Mouse (Mus musculus): ENCODE results near the gene Inpp1. TPM values are rescaled to one million over a fixed set of nuclear protein-coding genes. Genes with fewer than 3 reads are reported as not detected.

Inpp1 gene
- total RNA-seq, 4 experiments from 2014 or later, result 4.4 to 7.6 (median 6.5) TPM

DNA sequence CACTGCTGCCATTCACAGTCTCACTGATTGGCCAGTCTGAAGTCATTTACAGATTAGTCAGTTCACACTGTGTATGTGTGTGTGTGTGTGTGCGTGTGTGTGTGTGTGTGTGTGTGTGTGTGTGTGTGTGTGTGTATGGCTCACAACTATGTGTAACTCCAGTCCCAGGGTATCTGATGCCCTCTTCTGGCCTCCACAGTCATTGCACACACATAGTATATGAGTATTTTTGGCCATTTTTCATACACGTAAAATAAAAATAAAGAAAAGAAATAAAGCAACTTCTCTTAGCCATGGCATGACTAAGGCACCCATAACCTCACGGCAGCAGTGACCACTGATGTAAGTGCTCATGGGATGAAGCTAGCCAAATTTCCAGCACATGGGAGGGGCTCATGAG lies 23.8 kb downstream of the Inpp1 start:
- DNase-seq (ENCODE audit: low spot score in 2 of 2), result no peak

DNA sequence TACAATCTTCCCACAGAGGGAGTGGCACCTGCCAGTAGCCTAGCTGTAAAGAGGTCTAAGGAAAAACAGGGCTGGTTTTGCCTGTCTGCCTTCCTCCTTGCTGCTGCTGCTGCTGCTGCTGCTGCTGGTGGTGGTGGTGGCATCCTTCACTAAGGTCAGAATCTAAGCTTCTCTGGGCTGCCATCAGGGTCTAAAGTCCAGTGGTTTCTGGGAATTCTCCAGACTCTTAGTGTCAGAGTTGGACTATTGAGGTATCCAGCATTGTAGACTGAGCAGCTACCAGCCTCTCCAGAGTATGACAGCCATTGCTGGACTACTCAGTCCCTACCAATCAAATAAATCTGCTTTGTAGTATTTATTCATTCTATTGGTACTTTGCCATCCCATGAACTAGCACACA lies 24.8 kb downstream of the Inpp1 start:
- no peak for DNase-seq (ENCODE audit: low spot score in 2 of 2)

DNA sequence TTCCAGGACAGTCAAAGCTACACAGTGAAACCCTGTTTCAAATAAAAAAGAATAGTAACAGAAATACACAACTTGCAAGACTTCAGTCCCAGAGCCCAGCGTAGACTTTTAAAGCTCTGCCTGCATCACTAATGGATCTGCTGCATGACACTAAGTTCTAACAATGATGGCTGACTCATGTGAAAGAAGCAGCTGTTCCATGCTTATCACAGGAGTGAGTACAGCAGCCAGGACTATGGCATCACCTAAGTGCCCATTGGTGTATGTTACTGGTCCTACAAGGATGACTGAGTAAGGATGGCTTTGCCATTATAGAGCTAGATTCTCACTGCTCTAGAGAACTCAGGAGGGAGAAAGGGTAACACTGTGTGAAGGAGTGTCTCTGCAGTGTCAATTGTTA lies 30.2 kb downstream of the Inpp1 start:
- DNase-seq (ENCODE audit: low spot score in 2 of 2), result no peak

GRCm38 (mm10) chr1:52765176-52766111 lies 52.0 kb downstream of the Inpp1 start:
- DNase-seq (ENCODE audit: low spot score in 2 of 2), result no peak

- no peak for DNase-seq (ENCODE audit: low spot score in 2 of 2)
Observed at GRCm38 (mm10) chr1:52763894-52764809, 53.3 kb downstream of the Inpp1 start.

DNA sequence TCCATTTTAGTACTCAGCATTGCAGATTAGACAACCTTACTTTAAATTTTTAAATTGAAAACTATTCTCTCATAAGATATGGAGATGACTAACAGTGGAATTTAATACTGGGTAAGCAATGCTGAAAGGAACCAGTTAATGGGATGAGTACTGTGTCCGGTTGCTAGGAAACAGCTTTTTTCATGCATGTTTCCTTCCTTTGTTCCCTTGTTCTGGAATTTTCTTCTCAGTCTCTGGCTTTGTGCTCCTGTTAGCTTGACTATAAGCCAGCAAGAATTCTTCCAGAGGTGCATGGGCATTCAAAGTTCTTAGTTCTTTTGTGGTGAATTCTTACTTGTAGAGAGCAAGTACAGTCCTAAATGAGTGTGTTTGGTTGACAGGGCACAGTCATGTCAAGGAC lies 59.3 kb downstream of the Inpp1 start:
- no peak for DNase-seq (ENCODE audit: low spot score in 2 of 2)

- no peak for DNase-seq (ENCODE audit: low spot score in 2 of 2)
Observed at GRCm38 (mm10) chr1:52754331-52754730, 63.2 kb downstream of the Inpp1 start.

- no peak for DNase-seq (ENCODE audit: low spot score in 2 of 2)
Observed at GRCm38 (mm10) chr1:52753828-52754227, 63.7 kb downstream of the Inpp1 start.

GRCm38 (mm10) chr1:52752706-52753105 lies 64.8 kb downstream of the Inpp1 start:
- DNase-seq (ENCODE audit: low spot score in 2 of 2), result no peak

DNA sequence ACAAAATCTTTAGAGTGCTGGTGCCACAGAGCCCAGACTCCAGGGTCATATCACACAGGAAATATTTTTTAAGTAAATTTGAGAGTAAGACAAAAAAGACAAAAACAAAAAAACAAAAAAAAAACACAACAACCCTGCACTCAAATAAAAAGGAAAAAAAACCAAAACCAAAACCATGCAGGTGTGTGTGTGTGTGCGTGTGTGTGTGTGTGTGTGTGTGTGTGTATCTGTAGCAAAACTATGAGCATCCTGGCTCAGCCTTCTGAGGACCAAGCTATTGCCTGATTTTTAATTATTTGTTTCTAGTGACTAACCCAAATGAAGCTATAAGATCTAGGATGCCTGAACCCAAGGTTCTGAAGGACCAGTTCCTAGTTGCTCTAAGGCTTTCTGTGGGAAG lies 65.9 kb downstream of the Inpp1 start:
- DNase-seq (ENCODE audit: low spot score in 2 of 2), result no peak

- no peak for DNase-seq (ENCODE audit: low spot score in 2 of 2)
Observed at GRCm38 (mm10) chr1:52749978-52750377, 67.5 kb downstream of the Inpp1 start.

- peak in 1 of 2 experiments; percentile 11 for DNase-seq (ENCODE audit: low spot score in 2 of 2)
Observed at GRCm38 (mm10) chr1:52748260-52748659, 69.2 kb downstream of the Inpp1 start.

DNA sequence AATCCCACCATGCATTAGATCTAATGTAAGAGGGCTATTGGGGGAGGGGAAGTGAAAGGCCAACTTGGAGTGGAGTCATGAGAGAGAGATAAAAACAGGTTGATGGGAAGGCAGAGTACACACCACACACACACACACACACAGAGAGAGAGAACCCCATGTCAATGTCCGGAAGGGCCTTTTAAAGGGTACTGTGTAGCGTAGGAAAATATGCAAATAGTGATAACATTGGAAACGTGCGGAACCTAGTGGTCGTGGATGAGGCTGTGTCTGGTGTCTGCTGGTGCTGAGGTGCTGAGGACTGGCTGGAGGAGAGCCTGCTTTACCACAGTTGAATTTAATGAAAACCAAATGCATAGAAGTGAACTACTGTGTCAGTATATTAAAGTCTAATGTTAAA lies 74.9 kb downstream of the Inpp1 start:
- no peak for DNase-seq (ENCODE audit: low spot score in 2 of 2)

Other genes with a start within 250 kb of the Inpp1 start
- under 1 TPM; 0.17 to 0.54 (median 0.47) TPM for gene Nemp2, start 187.0 kb downstream of the Inpp1 start, total RNA-seq (2022)
- 1 to 10 TPM; 3.4 to 4.9 (median 4.2) TPM for gene Mfsd6, start 90.2 kb downstream of the Inpp1 start, total RNA-seq (2022)
- 10 to 100 TPM; 33.8 to 38.1 (median 36.5) TPM for gene Hibch, start 27.2 kb upstream of the Inpp1 start, total RNA-seq (2022)
- gene 1700019D03Rik, start 202.5 kb upstream of the Inpp1 start, total RNA-seq (2022), result 1 to 10 TPM in 1 of 4 experiments, under 1 TPM in 3; 0.48 to 1.4 (median 0.58) TPM
- 10 to 100 TPM; 61.3 to 79.1 (median 64.6) TPM for gene Mstn, start 244.0 kb upstream of the Inpp1 start, total RNA-seq (2022)